Mouse (Mus musculus): Measurements from ENCODE around the gene Tbrg1.

DNA sequence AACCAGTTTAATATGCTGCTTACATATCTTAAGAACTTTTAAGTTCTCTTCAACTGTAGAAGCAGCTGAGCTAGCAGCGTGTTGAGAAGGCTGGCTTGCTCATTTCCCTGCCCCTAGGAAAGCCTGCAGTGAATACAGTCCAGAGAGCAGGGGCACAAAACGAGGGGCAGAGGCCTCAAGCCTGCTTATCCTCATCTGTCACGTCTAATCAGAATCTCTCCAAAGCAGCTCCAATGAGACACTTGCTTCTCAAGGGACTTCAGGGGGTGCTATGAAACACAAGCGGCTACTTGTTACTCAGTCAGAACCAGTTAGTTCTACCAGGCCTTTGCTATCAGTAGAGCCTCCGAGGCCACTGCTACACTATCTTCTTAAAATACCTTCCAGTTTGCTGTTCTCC is 3.3 kb downstream of the Tbrg1 start:
- TF ChIP-seq POLR2A (IDR thresholded peaks at IDR 0.05; ENCODE audit: insufficient read length, low read depth) = no peak
- TF ChIP-seq TCF12 (IDR thresholded peaks at IDR 0.05; ENCODE audit: insufficient read depth, poor library complexity, severe bottlenecking) = no peak
- no peak for TF ChIP-seq MAX (IDR thresholded peaks at IDR 0.05; ENCODE audit: low read depth)
- no peak for TF ChIP-seq MYOD1 (IDR thresholded peaks at IDR 0.05; ENCODE audit: control insufficient read depth in 1 of 3, insufficient read length in 2 of 3, low read depth in 2 of 3)
- no peak for TF ChIP-seq E2F4 (IDR thresholded peaks at IDR 0.05; ENCODE audit: insufficient read depth)
- TF ChIP-seq POLR2AphosphoS2 (IDR thresholded peaks at IDR 0.05; ENCODE audit: insufficient read length, low read depth) = no peak
- TF ChIP-seq CEBPB (IDR thresholded peaks at IDR 0.05; ENCODE audit: insufficient read depth, poor library complexity, severe bottlenecking) = no peak
- TF ChIP-seq REST (IDR thresholded peaks at IDR 0.05; ENCODE audit: insufficient read depth, insufficient read length) = no peak
- no peak for TF ChIP-seq USF1 (IDR thresholded peaks at IDR 0.05; ENCODE audit: low read depth)
- TF ChIP-seq MYOG (IDR thresholded peaks at IDR 0.05; ENCODE audit: control insufficient read depth in 1 of 3, insufficient read depth in 1 of 3, insufficient read length in 2 of 3, low read depth in 2 of 3) = no peak
- TF ChIP-seq SRF (IDR thresholded peaks at IDR 0.05; ENCODE audit: control insufficient read depth, insufficient read length, low read depth) = no peak
- TF ChIP-seq TCF3 (IDR thresholded peaks at IDR 0.05; ENCODE audit: insufficient read length, low read depth) = no peak

All from myocyte (in vitro differentiated cells).